Mouse (Mus musculus) testis, adult 2 months (tissue): ENCODE data around the gene Fpgs. TPM values are rescaled to one million over a fixed set of nuclear protein-coding genes. Genes with fewer than 3 reads are reported as not detected.

ENCODE experiments used
- H3K27ac ChIP-seq: fragments of 200-500 bp; 2 replicates; pipeline ENCODE4 v1.5.1; 2012; ENCODE audit warnings: low read depth, low read length; ENCODE audit not compliant: control insufficient read depth, insufficient read depth
- H3K27me3 ChIP-seq: fragments of 200-500 bp; 2 replicates; pipeline ENCODE4 v1.6.1; 2012; ENCODE audit warnings: mild to moderate bottlenecking, low read length, moderate library complexity; ENCODE audit not compliant: control insufficient read depth, insufficient read depth
- H3K36me3 ChIP-seq: fragments of 200-500 bp; 2 replicates; pipeline ENCODE4 v1.6.1; 2012; ENCODE audit warnings: mild to moderate bottlenecking, low read length; ENCODE audit not compliant: control insufficient read depth, insufficient read depth
- H3K4me1 ChIP-seq: fragments of 200-500 bp; 2 replicates; pipeline ENCODE4 v1.6.1; 2012; ENCODE audit warnings: low read length; ENCODE audit not compliant: control insufficient read depth, insufficient read depth
- H3K4me3 ChIP-seq: fragments of 200-500 bp; 2 replicates; pipeline ENCODE4 v1.5.1; 2012; ENCODE audit warnings: low read depth, mild to moderate bottlenecking, low read length, moderate library complexity, mixed read lengths; ENCODE audit not compliant: control insufficient read depth
- CTCF ChIP-seq: fragments of 200-500 bp; IDR thresholded peaks from 2 replicates; pipeline ENCODE4 v1.5.1; 2012; ENCODE audit warnings: low read depth, mild to moderate bottlenecking, inconsistent platforms, low read length, moderate library complexity; ENCODE audit not compliant: control insufficient read depth, insufficient read depth, insufficient replicate concordance
- POLR2A ChIP-seq: fragments of 200-500 bp; IDR thresholded peaks from 2 replicates; pipeline ENCODE4 v1.6.1; 2012; ENCODE audit warnings: low read depth, mild to moderate bottlenecking, inconsistent platforms, low read length, moderate library complexity; ENCODE audit not compliant: control insufficient read depth
- polyA plus RNA-seq: library from polyadenylated mRNA; depleted of rRNA; stranded (reverse); fragments of >200 nt; gene quantifications from 2 replicates; pipeline ENCODE4 v1.2.3, GENCODE M21; 2012

Gene Fpgs
- polyA plus RNA-seq, 1 experiment = 39.4 TPM

- H3K4me1 ChIP-seq = no peaks in the 10 kb centered on the region
- no peaks in the 10 kb centered on the region; the same call in 1 of the 2 replicates for H3K36me3 ChIP-seq
- no peak for TF ChIP-seq POLR2A
- no peak for TF ChIP-seq CTCF
- no peak overlapping the region for H3K4me3 ChIP-seq
- no peak overlapping the region for H3K27ac ChIP-seq
- H3K27me3 ChIP-seq = no peaks in the 10 kb centered on the region
Measured at GRCm38 (mm10) chr2:32685807-32686206, 18.1 kb downstream of the Fpgs start.

GRCm38 (mm10) chr2:32684681-32685428 is 19.1 kb downstream of the Fpgs start:
- TF ChIP-seq CTCF = no peak
- no peak for TF ChIP-seq POLR2A
- H3K4me1 ChIP-seq = peaks cover 1% of the 10 kb centered on the region; the same call in 1 of the 2 replicates
- no peaks in the 10 kb centered on the region; the same call in 1 of the 2 replicates for H3K36me3 ChIP-seq
- no peak overlapping the region for H3K27ac ChIP-seq
- H3K27me3 ChIP-seq = no peaks in the 10 kb centered on the region
- H3K4me3 ChIP-seq = no peak overlapping the region

GRCm38 (mm10) chr2:32683701-32684100 is 20.2 kb downstream of the Fpgs start:
- H3K27ac ChIP-seq = no peak overlapping the region
- H3K36me3 ChIP-seq = no peaks in the 10 kb centered on the region; the same call in 1 of the 2 replicates
- H3K27me3 ChIP-seq = no peaks in the 10 kb centered on the region
- H3K4me3 ChIP-seq = no peak overlapping the region
- peaks cover 3% of the 10 kb centered on the region; the same call in 1 of the 2 replicates for H3K4me1 ChIP-seq
- no peak for TF ChIP-seq POLR2A
- no peak for TF ChIP-seq CTCF

GRCm38 (mm10) chr2:32682721-32683417 is 21.1 kb downstream of the Fpgs start:
- no peaks in the 10 kb centered on the region; the same call in 1 of the 2 replicates for H3K36me3 ChIP-seq
- H3K27me3 ChIP-seq = no peaks in the 10 kb centered on the region

GRCm38 (mm10) chr2:32681754-32682153 is 22.2 kb downstream of the Fpgs start:
- Histone ChIP-seq H3K27ac (no peak overlapping the region), H3K4me1 (peaks cover 3% of the 10 kb centered on the region; the same call in 1 of the 2 replicates), H3K4me3 (peak overlapping the region; percentile 52), H3K36me3 (no peaks in the 10 kb centered on the region; the same call in 1 of the 2 replicates), H3K27me3 (no peaks in the 10 kb centered on the region)
- no peak for TF ChIP-seq CTCF
- TF ChIP-seq POLR2A = no peak

More at GRCm38 (mm10) chr2:32682721-32683417, 21.1 kb downstream of the Fpgs start:
- no peak for TF ChIP-seq POLR2A
- TF ChIP-seq CTCF = no peak
- no peak overlapping the region for H3K27ac ChIP-seq
- H3K4me3 ChIP-seq = no peak overlapping the region
- peaks cover 3% of the 10 kb centered on the region; the same call in 1 of the 2 replicates for H3K4me1 ChIP-seq

GRCm38 (mm10) chr2:32680961-32681650 is 22.8 kb downstream of the Fpgs start:
- Histone ChIP-seq H3K27me3 (no peaks in the 10 kb centered on the region), H3K36me3 (no peaks in the 10 kb centered on the region; the same call in 1 of the 2 replicates), H3K27ac (no peak overlapping the region), H3K4me1 (peaks cover 3% of the 10 kb centered on the region; the same call in 1 of the 2 replicates), H3K4me3 (peak overlapping the region; percentile 52)
- TF ChIP-seq CTCF (no peak), POLR2A (no peak)
